Mouse (Mus musculus) heart, embryonic 12.5 days (tissue): ENCODE measurements at regions not wholly inside any gene's neighbourhood (a gene's known extent, or its start where the extent isn't known, plus 50 kb on each side); places are given as distances from the start of the nearest gene placed in this dataset.

Experiments
- ATAC-seq: fragments of 200-750 bp; cut with Nextera tagmentation; 2 replicates; pipeline ENCODE4 v1.8.0; 2017; ENCODE audit warnings: moderate TSS enrichment, moderate library complexity; ENCODE audit not compliant: insufficient number of reproducible peaks, low FRiP score
- H3K27ac ChIP-seq: fragments of 300-500 bp; sonication (generic); 2 replicates; pipeline ENCODE4 v1.5.1; 2016; ENCODE audit warnings: mild to moderate bottlenecking, moderate library complexity; ENCODE audit not compliant: poor library complexity, severe bottlenecking
- H3K27me3 ChIP-seq: fragments of 300-500 bp; sonication (generic); replicated peaks from 2 replicates; pipeline ENCODE4 v1.6.1; 2016; ENCODE audit warnings: mild to moderate bottlenecking, moderate library complexity
- H3K36me3 ChIP-seq: fragments of 300-500 bp; sonication (generic); 2 replicates; pipeline ENCODE4 v1.6.1; 2016; ENCODE audit warnings: mild to moderate bottlenecking, moderate library complexity
- H3K4me1 ChIP-seq: fragments of 300-500 bp; sonication (generic); replicated peaks from 2 replicates; pipeline ENCODE4 v1.6.1; 2016; ENCODE audit warnings: mild to moderate bottlenecking
- H3K4me2 ChIP-seq: fragments of 300-500 bp; sonication (generic); 2 replicates; pipeline ENCODE4 v1.6.1; 2016; ENCODE audit warnings: mild to moderate bottlenecking, moderate library complexity
- H3K4me3 ChIP-seq: fragments of 300-500 bp; sonication (generic); 2 replicates; pipeline ENCODE4 v1.5.1; 2016; ENCODE audit warnings: mild to moderate bottlenecking
- H3K9ac ChIP-seq: fragments of 300-500 bp; sonication (generic); 2 replicates; pipeline ENCODE4 v1.6.1; 2016; ENCODE audit warnings: mild to moderate bottlenecking, moderate library complexity
- H3K9me3 ChIP-seq: fragments of 300-500 bp; sonication (generic); replicated peaks from 2 replicates; pipeline ENCODE4 v1.6.1; 2016; ENCODE audit warnings: mild to moderate bottlenecking, moderate library complexity
- WGBS: fragments of 180-500 bp; shearing (Covaris S2); methylation state at CpG from one replicate; pipeline ENCODE4 v1.1.7; 2016; 5-methylcytosine and 5-hydroxymethylcytosine counted together

DNA sequence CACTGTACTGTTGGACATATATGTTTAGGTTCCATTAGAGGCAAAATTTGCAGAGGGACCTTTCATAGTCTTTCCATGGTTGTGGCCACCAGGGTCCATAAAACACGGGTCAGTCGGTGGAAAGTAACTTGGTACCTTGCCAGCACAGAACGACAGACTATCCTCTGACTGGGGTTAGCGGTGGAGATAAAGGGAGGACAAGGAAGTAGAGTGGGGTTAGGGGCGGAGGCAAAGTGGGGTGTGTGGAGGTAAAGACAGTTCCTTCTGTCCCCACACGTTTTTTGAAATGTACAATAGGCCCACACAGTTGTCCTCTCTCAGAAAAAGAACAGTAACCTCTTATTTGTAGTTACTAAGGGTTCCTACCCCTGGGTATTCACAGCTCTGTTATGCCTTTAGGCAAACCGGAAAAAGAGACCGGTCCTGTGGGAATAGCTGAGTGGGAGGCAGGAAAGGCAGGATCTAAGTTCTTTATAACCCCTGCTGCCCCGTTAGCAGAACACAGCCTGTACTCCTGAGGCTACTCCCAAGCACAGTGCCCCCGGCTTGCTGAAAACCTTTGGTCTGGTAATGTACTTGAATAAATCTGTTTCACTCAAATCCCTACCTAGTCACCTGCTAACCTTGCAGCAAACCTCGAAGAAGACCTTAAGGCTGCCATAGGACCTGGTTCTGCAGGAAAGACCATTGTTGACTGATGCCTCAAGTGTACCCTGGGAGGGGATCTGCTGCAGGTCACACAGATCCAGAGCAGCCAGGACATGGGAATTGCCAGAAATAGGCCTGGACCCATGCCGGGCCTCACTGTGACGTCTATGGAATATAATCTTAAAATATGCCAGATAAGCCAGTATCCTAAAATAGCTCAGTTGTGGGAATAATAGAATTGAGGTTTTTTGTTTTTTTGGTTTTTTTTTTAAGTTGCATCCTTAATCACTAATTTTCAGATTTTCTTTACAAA, 51.6 kb upstream of the Gm29133 start:
- 49% methylated on average over 13 of the region's 13 CpGs for WGBS
- Histone ChIP-seq H3K9me3 (no peaks in the 10 kb centered on the region), H3K27me3 (no peaks in the 10 kb centered on the region), H3K27ac (0 out of 2 replicates have a peak overlapping the region, but pooled peaks have one; percentile 22), H3K9ac (no peak overlapping the region), H3K36me3 (no peaks in the 10 kb centered on the region), H3K4me1 (peaks cover 9% of the 10 kb centered on the region), H3K4me3 (no peak overlapping the region), H3K4me2 (no peak overlapping the region)
- ATAC-seq, result peak; percentile 42; the same call in 1 of the 2 replicates
